Mouse (Mus musculus): Measurements from ENCODE around the gene Serpina3k.
"Not testable (repeated sequence)": the region's sequence is repeated elsewhere in the genome, so short reads cannot be mapped to it uniquely, and the experiment has no call there.

The Serpina3k gene

DNA sequence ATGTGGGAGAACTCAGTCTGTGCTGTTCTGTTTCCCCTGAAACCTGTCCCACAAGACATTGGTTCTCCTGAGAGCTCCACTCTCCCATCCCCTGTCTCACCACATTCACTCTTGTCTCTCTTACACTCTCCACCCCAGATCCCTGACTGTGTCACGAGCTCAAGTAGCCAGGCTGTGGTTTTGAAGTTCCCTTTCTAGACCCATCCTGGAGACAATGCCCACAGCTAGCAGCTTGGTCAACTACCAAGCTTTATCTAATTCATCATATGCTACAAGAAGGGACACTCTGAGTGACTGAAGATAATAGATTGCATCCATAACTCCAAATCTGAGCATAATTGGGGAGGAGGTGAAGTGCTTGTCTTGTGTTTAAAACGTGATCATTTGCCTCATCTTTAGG is 52.8 kb downstream of the Serpina3k start:
- DNase-seq (ENCODE audit: low spot score), result not testable (repeated sequence)

All from c-Kit-positive CD71-positive TER-119-positive erythroid progenitor cells, embryonic 14.5 days (primary cell).